Mouse (Mus musculus) heart, postnatal 0 days (tissue): ENCODE measurements around the gene Mast4. TPM values are rescaled to one million over a fixed set of nuclear protein-coding genes. Genes with fewer than 3 reads are reported as not detected.

Source experiments
- ATAC-seq: fragments of 200-750 bp; cut with Nextera tagmentation; 2 replicates; pipeline ENCODE4 v1.8.0; 2017; ENCODE audit warnings: low read depth, moderate number of reproducible peaks, moderate library complexity; ENCODE audit not compliant: insufficient read depth
- DNase-seq: peaks from one replicate; pipeline ENCODE4 v3.0.0-alpha.2; 2016; ENCODE audit warnings: low spot score
- H3K27ac ChIP-seq: fragments of 300-500 bp; sonication (generic); 2 replicates; pipeline ENCODE4 v1.5.1; 2014; ENCODE audit warnings: low read depth, mild to moderate bottlenecking
- H3K27me3 ChIP-seq: fragments of 300-500 bp; sonication (generic); 2 replicates; pipeline ENCODE4 v1.6.1; 2014; ENCODE audit warnings: low read length, mixed read lengths; ENCODE audit not compliant: control insufficient read depth, insufficient read depth
- H3K36me3 ChIP-seq: fragments of 300-500 bp; sonication (generic); replicated peaks from 2 replicates; pipeline ENCODE4 v1.6.1; 2014; ENCODE audit warnings: low read length, mixed read lengths; ENCODE audit not compliant: control insufficient read depth, insufficient read depth
- H3K4me1 ChIP-seq: fragments of 300-500 bp; sonication (generic); 2 replicates; pipeline ENCODE4 v1.6.1; 2014; ENCODE audit warnings: antibody characterized with exemption; ENCODE audit not compliant: control insufficient read depth, insufficient read depth
- H3K4me2 ChIP-seq: fragments of 300-500 bp; sonication (generic); 2 replicates; pipeline ENCODE4 v1.6.1; 2014; ENCODE audit warnings: low read depth, mild to moderate bottlenecking, low read length, moderate library complexity
- H3K4me3 ChIP-seq: fragments of 300-500 bp; sonication (generic); 2 replicates; pipeline ENCODE4 v1.5.1; 2014; ENCODE audit warnings: low read depth, low read length
- H3K9ac ChIP-seq: fragments of 300-500 bp; sonication (generic); replicated peaks from 2 replicates; pipeline ENCODE4 v1.6.1; 2014; ENCODE audit warnings: low read depth, low read length, mixed read lengths
- H3K9me3 ChIP-seq: fragments of 300-500 bp; sonication (generic); replicated peaks from 2 replicates; pipeline ENCODE4 v1.6.1; 2016; ENCODE audit warnings: low read length; ENCODE audit not compliant: control insufficient read depth
- CTCF ChIP-seq: IDR thresholded peaks from 2 replicates; pipeline ENCODE4 v1.5.1; 2016; ENCODE audit warnings: antibody characterized with exemption, control low read depth, low read depth
- EP300 ChIP-seq: IDR thresholded peaks from 2 replicates; pipeline ENCODE4 v1.6.1; 2016; ENCODE audit warnings: antibody characterized with exemption, low read depth
- WGBS: fragments of 180-500 bp; shearing (Covaris S2); extraction: QIAGEN DNeasy Blood & Tissue Kit; methylation state at CpG from one replicate; pipeline ENCODE4 v1.1.7; 2014; 5-methylcytosine and 5-hydroxymethylcytosine counted together
- polyA plus RNA-seq: library from polyadenylated mRNA; unstranded; fragments of >200 nt; fragmentation: Nextera tagmentation; extraction: Ambion mirVana; gene quantifications from 2 replicates; pipeline ENCODE4 v1.2.1, GENCODE M21; 2015
- total RNA-seq: library from RNA; depleted of rRNA; stranded (reverse); fragments of >200 nt; gene quantifications from 2 replicates; pipeline ENCODE4 v1.2.3, GENCODE M21; 2014; ENCODE audit warnings: low replicate concordance

The Mast4 gene
- total and polyA plus RNA-seq, 2 experiments from 2014 or later: 26.7 to 35.5 TPM

DNA sequence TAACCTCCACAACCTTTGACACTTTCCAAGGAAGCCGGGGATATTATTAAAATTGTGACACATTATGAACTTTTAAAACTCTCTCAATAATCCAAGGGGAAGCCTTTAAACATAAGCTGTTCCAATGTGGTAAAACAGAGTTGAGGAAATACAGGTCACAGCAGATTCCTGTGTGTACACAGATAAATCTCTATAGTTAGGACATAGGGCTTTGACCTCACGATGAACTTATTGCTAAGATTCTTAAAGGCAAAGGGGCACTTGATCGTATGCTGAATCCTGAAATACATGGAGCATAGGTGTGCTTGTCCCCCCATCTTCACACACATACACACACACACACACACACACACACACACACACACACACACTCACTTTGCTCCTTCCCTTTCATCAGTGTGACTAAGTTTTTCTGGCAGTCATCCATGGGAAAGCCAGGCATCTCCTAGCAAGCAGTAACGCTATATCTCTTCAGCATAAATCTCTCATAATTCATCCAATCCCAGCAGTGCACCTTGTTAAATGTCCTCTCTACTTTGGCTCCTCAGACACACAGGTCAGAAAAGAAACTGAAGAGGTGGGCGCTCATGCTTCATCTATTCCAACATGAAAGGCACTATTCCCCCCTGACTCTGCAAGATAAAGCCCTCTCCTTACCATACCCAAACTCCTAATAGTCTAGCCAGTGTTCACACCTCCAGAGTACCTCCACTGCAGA, 477.3 kb downstream of the Mast4 start:
- no peak overlapping the region for H3K27ac ChIP-seq

DNA sequence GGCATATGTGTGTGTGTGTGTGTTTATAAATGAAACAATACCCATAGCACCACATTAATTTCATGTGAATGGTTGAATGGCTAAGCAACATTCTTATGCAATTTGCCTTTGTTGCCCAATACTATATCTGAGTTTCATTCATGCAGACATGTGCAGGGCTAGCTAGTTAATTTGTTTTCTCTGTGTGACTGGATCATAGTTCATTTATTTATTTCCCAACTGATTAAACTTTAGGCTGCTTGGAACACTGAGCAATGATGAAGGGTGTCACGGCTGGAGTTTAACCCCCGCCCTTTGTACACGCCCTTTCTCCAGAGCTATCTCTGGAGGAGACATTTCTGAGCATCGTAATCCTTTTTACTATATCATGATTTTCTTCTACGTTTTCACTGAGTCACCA, 481.4 kb downstream of the Mast4 start:
- Histone ChIP-seq H3K27ac (no peak overlapping the region), H3K36me3 (peaks cover 12% of the 10 kb centered on the region; the same call in 1 of the 2 replicates), H3K27me3 (no peaks in the 10 kb centered on the region), H3K4me2 (no peak overlapping the region), H3K4me3 (no peak overlapping the region), H3K9me3 (no peaks in the 10 kb centered on the region), H3K9ac (no peak overlapping the region), H3K4me1 (peaks cover 9% of the 10 kb centered on the region; the same call in 1 of the 2 replicates)
- ATAC-seq (no peak), DNase-seq (no peak)
- TF ChIP-seq CTCF (no peak), EP300 (no peak)
- WGBS: 85% methylated on average over 5 of the region's 5 CpGs

More for the DNA sequence above, 477.3 kb downstream of the Mast4 start:
- no peak overlapping the region for H3K9ac ChIP-seq
- ATAC-seq: no peak
- no peak overlapping the region for H3K4me2 ChIP-seq
- H3K36me3 ChIP-seq: peaks cover 11% of the 10 kb centered on the region; the same call in 1 of the 2 replicates
- 44% methylated on average over 5 of the region's 5 CpGs for WGBS
- no peaks in the 10 kb centered on the region for H3K27me3 ChIP-seq
- H3K4me3 ChIP-seq: no peak overlapping the region
- no peak for DNase-seq
- TF ChIP-seq CTCF (no peak), EP300 (no peak)
- H3K9me3 ChIP-seq: no peaks in the 10 kb centered on the region
- peaks cover 21% of the 10 kb centered on the region for H3K4me1 ChIP-seq

- peaks cover 12% of the 10 kb centered on the region; the same call in 1 of the 2 replicates for H3K36me3 ChIP-seq
- H3K9ac ChIP-seq: no peak overlapping the region
- no peaks in the 10 kb centered on the region for H3K9me3 ChIP-seq
- no peak for DNase-seq
- 97% methylated on average over 1 of the region's 1 CpGs for WGBS
- no peaks in the 10 kb centered on the region for H3K27me3 ChIP-seq
- no peak overlapping the region for H3K27ac ChIP-seq
- H3K4me1 ChIP-seq: no peaks in the 10 kb centered on the region
- no peak for ATAC-seq
- H3K4me3 ChIP-seq: no peak overlapping the region
- TF ChIP-seq CTCF: no peak
- no peak for TF ChIP-seq EP300
- H3K4me2 ChIP-seq: no peak overlapping the region
Observed at GRCm38 (mm10) chr13:102851253-102851652, 483.0 kb downstream of the Mast4 start.

GRCm38 (mm10) chr13:102850594-102850993, 483.7 kb downstream of the Mast4 start:
- Histone ChIP-seq H3K9ac (no peak overlapping the region), H3K4me3 (no peak overlapping the region), H3K36me3 (peaks cover 12% of the 10 kb centered on the region; the same call in 1 of the 2 replicates), H3K27me3 (no peaks in the 10 kb centered on the region), H3K9me3 (no peaks in the 10 kb centered on the region), H3K27ac (no peak overlapping the region), H3K4me1 (0 out of 2 replicates have a peak, but pooled peaks cover 4% of the 10 kb centered on the region), H3K4me2 (no peak overlapping the region)
- TF ChIP-seq EP300: no peak
- no peak for TF ChIP-seq CTCF
- 90% methylated on average over 2 of the region's 2 CpGs for WGBS
- no peak for ATAC-seq
- DNase-seq: no peak

DNA sequence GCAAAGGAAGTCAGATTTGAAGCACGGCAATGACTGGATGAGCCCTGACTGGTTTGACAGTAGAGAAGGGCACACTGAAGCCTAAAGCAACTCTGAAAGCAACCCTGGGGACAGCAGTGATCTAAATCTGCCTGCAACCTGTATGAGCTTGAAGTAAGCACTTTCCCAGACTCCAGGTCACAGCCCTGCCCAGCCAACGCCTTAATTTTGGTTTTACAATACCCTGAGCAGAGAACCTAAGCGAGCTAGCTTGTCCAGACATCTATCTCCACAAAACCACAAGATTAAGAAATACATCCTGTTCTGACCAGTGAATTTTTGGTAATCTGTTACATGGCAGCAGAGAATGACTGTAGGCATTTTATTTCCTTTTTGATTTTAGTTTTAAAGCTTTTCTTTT, 485.2 kb downstream of the Mast4 start:
- ATAC-seq (no peak), DNase-seq (no peak)
- Histone ChIP-seq H3K27ac (no peak overlapping the region), H3K27me3 (no peaks in the 10 kb centered on the region), H3K4me1 (0 out of 2 replicates have a peak, but pooled peaks cover 10% of the 10 kb centered on the region), H3K9ac (no peak overlapping the region), H3K4me3 (no peak overlapping the region), H3K9me3 (no peaks in the 10 kb centered on the region), H3K36me3 (peaks cover 12% of the 10 kb centered on the region; the same call in 1 of the 2 replicates), H3K4me2 (no peak overlapping the region)
- 55% methylated on average over 3 of the region's 3 CpGs for WGBS
- TF ChIP-seq CTCF (no peak), EP300 (no peak)
